Mouse (Mus musculus) kidney, adult 2 months (tissue): ENCODE measurements at regions not wholly inside any gene's neighbourhood (a gene's known extent, or its start where the extent isn't known, plus 50 kb on each side); places are given as distances from the start of the nearest gene placed in this dataset.

Experiments
- DNase-seq: peaks from one replicate; pipeline ENCODE4 v3.0.0; 2021
- H3K27ac ChIP-seq: fragments of 200-500 bp; 2 replicates; pipeline ENCODE4 v1.5.1; 2012; ENCODE audit warnings: low read depth, low read length, control low read depth, inconsistent platforms; ENCODE audit not compliant: insufficient read depth
- H3K27me3 ChIP-seq: fragments of 200-500 bp; replicated peaks from 2 replicates; pipeline ENCODE4 v1.6.1; 2012; ENCODE audit warnings: mild to moderate bottlenecking, moderate library complexity, low read length, inconsistent platforms; ENCODE audit not compliant: control insufficient read depth, insufficient read depth
- H3K36me3 ChIP-seq: fragments of 200-500 bp; 2 replicates; pipeline ENCODE4 v1.6.1; 2012; ENCODE audit warnings: mild to moderate bottlenecking, moderate library complexity, low read length, inconsistent platforms; ENCODE audit not compliant: control insufficient read depth, insufficient read depth
- H3K4me1 ChIP-seq: fragments of 200-500 bp; 2 replicates; pipeline ENCODE4 v1.6.1; 2011; ENCODE audit warnings: low read length; ENCODE audit not compliant: control insufficient read depth, insufficient read depth
- H3K4me3 ChIP-seq: fragments of 200-500 bp; 2 replicates; pipeline ENCODE4 v1.5.1; 2011; ENCODE audit warnings: mild to moderate bottlenecking, low read depth, low read length, control low read depth; ENCODE audit not compliant: insufficient read depth
- CTCF ChIP-seq: fragments of 200-500 bp; conservative IDR thresholded peaks from 2 replicates; pipeline ENCODE4 v1.5.1; 2011; ENCODE audit warnings: low read depth, mild to moderate bottlenecking, control low read depth, low read length, moderate library complexity, mixed read lengths; ENCODE audit not compliant: insufficient read depth, insufficient read length
- POLR2A ChIP-seq: fragments of 200-500 bp; IDR thresholded peaks from one replicate; pipeline ENCODE4 v1.6.1; 2011; ENCODE audit warnings: low read depth, low read length, control low read depth
- WGBS: fragments of 180-500 bp; shearing (Covaris S2); methylation state at CpG from one replicate; pipeline ENCODE4 v1.1.7; 2018; 5-methylcytosine and 5-hydroxymethylcytosine counted together

DNA sequence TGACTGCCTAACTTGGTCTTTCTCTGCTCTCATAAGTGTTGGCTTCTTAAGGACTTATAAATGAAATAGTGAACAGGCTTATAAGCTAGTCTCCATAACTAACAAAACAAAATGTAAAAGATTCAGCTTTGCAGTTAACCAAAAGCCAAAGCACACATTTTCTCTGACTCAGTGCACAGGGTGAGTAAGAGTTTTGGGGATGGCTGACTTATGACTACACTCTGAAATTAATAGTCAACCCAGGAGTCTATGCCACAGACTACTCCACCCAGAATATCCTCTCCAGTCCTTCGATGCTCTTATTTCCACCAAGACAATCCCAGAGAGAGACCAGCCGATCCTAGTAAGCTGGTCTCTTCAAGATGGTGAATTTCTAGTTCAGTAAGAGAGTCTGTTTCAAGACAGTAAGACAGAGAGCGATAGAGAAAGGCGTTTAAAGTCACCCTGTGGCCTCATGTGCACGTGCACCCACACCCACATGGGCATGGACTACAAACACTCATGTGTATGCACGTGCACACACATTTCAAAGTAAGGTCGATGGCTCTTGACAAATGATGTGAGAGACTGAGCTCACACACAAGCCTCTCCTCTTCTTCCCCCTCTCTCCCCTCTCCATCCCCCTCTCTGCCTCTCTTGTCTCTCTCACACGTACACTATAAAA lies 351.2 kb upstream of the Pmfbp1 start:
- no peaks in the 10 kb centered on the region for H3K36me3 ChIP-seq
- H3K4me3 ChIP-seq: no peak overlapping the region
- no peak overlapping the region for H3K27ac ChIP-seq
- TF ChIP-seq POLR2A (no peak), CTCF (no peak)
- WGBS: 87% methylated on average over 8 of the region's 8 CpGs
- DNase-seq: no peak
- H3K27me3 ChIP-seq: no peaks in the 10 kb centered on the region; the same call in 1 of the 2 replicates
- no peaks in the 10 kb centered on the region for H3K4me1 ChIP-seq

DNA sequence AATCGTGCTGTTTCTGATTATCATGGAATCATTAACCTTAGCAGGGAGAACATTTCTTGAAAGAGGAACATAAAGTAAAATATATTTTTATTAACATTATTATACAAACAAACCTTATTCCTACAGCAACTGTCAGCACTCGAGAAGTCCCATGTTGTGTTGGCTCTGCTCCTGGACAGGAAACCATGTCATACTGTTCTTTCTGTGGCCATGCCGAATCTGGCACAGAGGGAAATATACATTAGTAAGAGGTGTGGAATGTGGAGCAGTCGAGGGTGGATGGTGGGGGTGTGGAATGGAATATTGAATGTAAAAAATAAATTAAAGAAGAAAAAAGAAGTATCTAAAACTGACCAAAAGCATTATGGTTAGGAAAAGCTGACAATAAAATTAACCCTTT lies 342.1 kb upstream of the Pmfbp1 start:
- 67% methylated on average over 4 of the region's 4 CpGs for WGBS
- H3K27me3 ChIP-seq: no peaks in the 10 kb centered on the region; the same call in 1 of the 2 replicates
- DNase-seq: no peak
- TF ChIP-seq POLR2A: no peak
- no peak for TF ChIP-seq CTCF
- no peak overlapping the region for H3K4me3 ChIP-seq
- no peak overlapping the region for H3K27ac ChIP-seq
- no peaks in the 10 kb centered on the region for H3K4me1 ChIP-seq
- H3K36me3 ChIP-seq: no peaks in the 10 kb centered on the region

DNA sequence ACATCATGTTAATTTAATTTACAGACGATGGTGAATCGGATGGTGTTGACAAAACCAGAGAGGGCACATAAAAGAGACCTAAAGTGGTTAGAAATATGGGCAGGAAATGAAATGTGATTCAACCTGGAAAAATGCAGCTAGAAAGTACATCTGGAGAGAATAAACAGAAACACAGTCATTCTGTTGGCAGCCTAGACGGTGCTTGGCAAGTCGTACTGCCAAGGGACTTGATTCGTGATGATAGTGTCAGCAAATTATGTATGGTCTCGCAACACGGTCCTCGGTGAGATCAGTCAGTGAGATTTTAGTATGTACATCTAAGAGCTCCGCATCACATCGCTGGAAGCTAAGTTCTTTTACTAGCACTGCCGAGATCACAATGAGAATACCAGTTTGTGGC lies 338.3 kb upstream of the Pmfbp1 start:
- H3K4me3 ChIP-seq: no peak overlapping the region

DNA sequence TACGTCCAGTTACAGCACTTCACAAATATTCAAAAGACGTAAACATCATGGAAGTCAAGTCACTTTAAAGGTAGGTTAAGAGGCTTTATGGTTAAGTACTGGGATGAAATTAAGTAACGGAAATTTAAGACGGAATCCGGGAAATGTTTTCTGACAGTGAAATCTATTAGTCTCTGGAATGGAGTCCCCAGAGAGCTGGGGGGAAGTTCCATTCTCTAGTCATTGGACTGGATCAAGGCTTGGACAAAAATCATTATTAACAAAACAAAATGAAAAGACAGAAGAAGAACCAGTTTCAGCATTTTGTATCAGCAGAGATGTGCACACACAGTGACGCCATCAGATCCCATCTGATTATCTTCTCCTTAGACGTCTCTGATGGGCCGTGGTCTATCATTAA lies 337.8 kb upstream of the Pmfbp1 start:
- Histone ChIP-seq H3K27me3 (no peaks in the 10 kb centered on the region), H3K4me1 (no peaks in the 10 kb centered on the region), H3K27ac (no peak overlapping the region), H3K4me3 (no peak overlapping the region), H3K36me3 (no peaks in the 10 kb centered on the region)
- TF ChIP-seq POLR2A (no peak), CTCF (no peak)
- DNase-seq: peak; percentile 1
- 59% methylated on average over 8 of the region's 8 CpGs for WGBS

More for the DNA sequence above, 338.3 kb upstream of the Pmfbp1 start:
- TF ChIP-seq POLR2A (no peak), CTCF (no peak)
- Histone ChIP-seq H3K27me3 (no peaks in the 10 kb centered on the region; the same call in 1 of the 2 replicates), H3K4me1 (no peaks in the 10 kb centered on the region), H3K27ac (no peak overlapping the region), H3K36me3 (no peaks in the 10 kb centered on the region)
- peak; percentile 5 for DNase-seq
- 43% methylated on average over 11 of the region's 11 CpGs for WGBS

DNA sequence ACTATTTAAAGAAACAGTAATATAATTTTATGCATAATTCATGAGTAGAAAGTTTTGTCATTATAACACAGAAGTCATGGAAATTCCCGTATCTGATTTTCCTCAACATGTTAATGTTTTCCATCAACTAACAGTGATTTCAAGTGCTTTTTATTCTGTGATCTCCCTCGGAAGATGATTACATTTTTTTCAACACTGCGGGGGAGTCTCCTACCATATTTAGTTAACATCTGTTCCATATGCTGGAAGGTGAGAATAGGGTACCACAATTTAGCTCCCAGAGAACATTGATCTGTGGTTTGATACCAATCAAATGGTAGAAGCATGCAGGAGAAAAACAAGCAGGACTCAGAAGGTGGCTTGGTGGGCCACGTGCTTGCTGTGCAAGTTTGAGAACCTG lies 321.1 kb upstream of the Pmfbp1 start:
- TF ChIP-seq POLR2A (no peak), CTCF (no peak)
- Histone ChIP-seq H3K4me3 (no peak overlapping the region), H3K4me1 (no peaks in the 10 kb centered on the region), H3K27me3 (no peaks in the 10 kb centered on the region), H3K27ac (no peak overlapping the region), H3K36me3 (no peaks in the 10 kb centered on the region)
- DNase-seq: no peak
- WGBS: 85% methylated on average over 4 of the region's 4 CpGs

DNA sequence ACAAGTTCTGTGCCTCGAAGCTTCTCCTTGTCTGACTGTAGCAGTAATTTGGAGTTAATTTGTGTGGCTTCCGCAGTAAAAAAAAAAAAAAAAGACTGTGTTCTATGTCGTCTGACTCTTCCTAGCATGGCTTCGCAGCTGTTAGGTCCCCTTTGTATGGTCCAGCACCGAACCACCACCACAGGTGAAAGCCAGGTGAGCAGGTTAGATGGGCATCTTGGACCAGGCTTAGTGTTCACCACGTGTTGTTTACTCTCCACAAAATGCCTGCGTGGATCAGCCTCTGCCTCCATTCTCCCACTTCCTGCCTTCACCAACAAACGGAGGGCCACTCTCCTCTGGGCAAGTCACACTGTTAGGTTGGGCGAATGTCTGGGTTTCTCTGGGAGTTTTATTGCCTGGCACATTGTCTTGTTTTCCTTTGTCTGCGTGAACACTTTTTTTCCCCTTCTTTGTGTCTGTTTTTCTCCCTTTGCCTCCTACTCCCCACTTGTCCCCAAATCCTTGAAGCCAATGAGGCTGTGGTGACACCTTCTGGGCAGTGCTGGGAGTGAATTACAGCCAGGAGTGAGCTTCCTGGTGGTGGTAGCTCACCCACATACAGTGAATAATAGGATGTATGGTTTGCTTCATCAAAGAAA lies 308.1 kb upstream of the Pmfbp1 start:
- Histone ChIP-seq H3K4me3 (peak overlapping the region; percentile 2; the same call in 1 of the 2 replicates), H3K36me3 (no peaks in the 10 kb centered on the region), H3K27me3 (no peaks in the 10 kb centered on the region), H3K27ac (no peak overlapping the region), H3K4me1 (no peaks in the 10 kb centered on the region)
- 9% methylated on average over 10 of the region's 10 CpGs for WGBS
- peak; percentile 53 for DNase-seq
- TF ChIP-seq CTCF: peak; percentile 83
- no peak for TF ChIP-seq POLR2A

DNA sequence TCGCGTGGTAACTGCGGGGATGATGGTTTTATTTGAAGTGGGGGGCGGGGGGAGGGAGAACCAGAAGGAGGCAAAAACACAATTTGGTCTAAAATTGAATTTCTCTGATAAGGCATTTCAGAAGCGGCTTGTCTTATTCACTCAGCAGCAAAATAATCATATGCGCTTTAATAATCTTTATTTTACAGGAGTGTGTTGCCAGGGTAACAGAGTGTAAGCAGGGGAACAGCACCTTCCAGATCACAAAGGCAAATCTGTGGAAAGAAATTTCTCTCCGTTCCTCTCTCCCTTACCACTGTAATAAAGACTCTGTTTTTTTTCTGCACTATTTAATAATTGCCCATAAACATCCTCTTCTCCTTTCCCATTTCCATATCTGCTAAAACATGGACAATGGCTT lies 306.2 kb upstream of the Pmfbp1 start:
- no peaks in the 10 kb centered on the region for H3K4me1 ChIP-seq
- 62% methylated on average over 7 of the region's 7 CpGs for WGBS
- DNase-seq: no peak
- no peak overlapping the region for H3K4me3 ChIP-seq
- H3K36me3 ChIP-seq: no peaks in the 10 kb centered on the region
- H3K27ac ChIP-seq: no peak overlapping the region
- no peaks in the 10 kb centered on the region for H3K27me3 ChIP-seq
- no peak for TF ChIP-seq POLR2A
- TF ChIP-seq CTCF: no peak
